Mouse (Mus musculus) thymus, adult 18-20 months (tissue): ENCODE measurements around the gene Ppp3r1.

Experiments used
- DNase-seq, 2 experiments: peaks; one replicate each; pipeline ENCODE4 v3.0.0; 2022; ENCODE audit warnings: mixed read lengths in 2 of 2

Gene Ppp3r1

GRCm38 (mm10) chr11:17158858-17159737 lies at the start of gene Ppp3r1:
Ppp3r1 (plus strand) TSS chr11:17159263.
- peak; percentile 94 to 95 for DNase-seq

- no peak for DNase-seq
Measured at GRCm38 (mm10) chr11:17112419-17113090, 46.5 kb upstream of the Ppp3r1 start.

- no peak for DNase-seq
Measured at GRCm38 (mm10) chr11:17126418-17126817, 32.6 kb upstream of the Ppp3r1 start.

GRCm38 (mm10) chr11:17135638-17136037 lies 23.4 kb upstream of the Ppp3r1 start:
- DNase-seq: no peak

- DNase-seq: no peak
Measured at GRCm38 (mm10) chr11:17138306-17139033, 20.6 kb upstream of the Ppp3r1 start.

- peak; percentile 47 to 50 for DNase-seq
Measured at GRCm38 (mm10) chr11:17159738-17160241, 727 bp downstream of the Ppp3r1 start.

- DNase-seq: peak in 1 of 2 experiments; percentile 30
Measured at GRCm38 (mm10) chr11:17160242-17160641, 1.2 kb downstream of the Ppp3r1 start.

GRCm38 (mm10) chr11:17163956-17164355 lies 4.9 kb downstream of the Ppp3r1 start:
- DNase-seq: no peak

GRCm38 (mm10) chr11:17166627-17167026 lies 7.6 kb downstream of the Ppp3r1 start:
- no peak for DNase-seq

- DNase-seq: no peak
Measured at GRCm38 (mm10) chr11:17169262-17169661, 10.2 kb downstream of the Ppp3r1 start.

- DNase-seq: no peak
Measured at GRCm38 (mm10) chr11:17170938-17171729, 12.1 kb downstream of the Ppp3r1 start.

GRCm38 (mm10) chr11:17172300-17172699 lies 13.2 kb downstream of the Ppp3r1 start:
- no peak for DNase-seq

GRCm38 (mm10) chr11:17176638-17177037 lies 17.6 kb downstream of the Ppp3r1 start:
- DNase-seq: no peak

- no peak for DNase-seq
Measured at GRCm38 (mm10) chr11:17180753-17181152, 21.7 kb downstream of the Ppp3r1 start.

GRCm38 (mm10) chr11:17181807-17182206 lies 22.7 kb downstream of the Ppp3r1 start, which contains the start of gene Wdr92:
Wdr92 (plus strand) TSS chr11:17182107.
- no peak for DNase-seq

- no peak for DNase-seq
Measured at GRCm38 (mm10) chr11:17183165-17183564, 24.1 kb downstream of the Ppp3r1 start.

- no peak for DNase-seq
Measured at GRCm38 (mm10) chr11:17187649-17188048, 28.6 kb downstream of the Ppp3r1 start.

GRCm38 (mm10) chr11:17188786-17189185 lies 29.7 kb downstream of the Ppp3r1 start:
- DNase-seq: no peak

- peak in 1 of 2 experiments; percentile 12 for DNase-seq
Measured at GRCm38 (mm10) chr11:17192151-17192844, 33.2 kb downstream of the Ppp3r1 start.

GRCm38 (mm10) chr11:17199170-17199569 lies 40.1 kb downstream of the Ppp3r1 start:
- DNase-seq: no peak

GRCm38 (mm10) chr11:17199840-17200501 lies 40.9 kb downstream of the Ppp3r1 start:
- DNase-seq: no peak
